Mouse (Mus musculus): Measurements from ENCODE around the gene Cbx8. TPM values are rescaled to one million over a fixed set of nuclear protein-coding genes. Genes with fewer than 3 reads are reported as not detected.

Cbx8 gene
- polyA plus RNA-seq, 1 experiment from 2014 or later, result 3.1 TPM

GRCm38 (mm10) chr11:119052661-119053256 is 12.0 kb upstream of the Cbx8 start:
- H3K27ac ChIP-seq (ENCODE audit: low read length), result no peak overlapping the region
- peak; percentile 55 for ATAC-seq (ENCODE audit: low read depth)
- WGBS (ENCODE audit: insufficient replicate concordance), result 2% methylated on average over 13 of the region's 13 CpGs

GRCm38 (mm10) chr11:119051927-119052660 is 11.3 kb upstream of the Cbx8 start:
- peaks cover 100% of the 10 kb centered on the region for H3K27me3 ChIP-seq (ENCODE audit: control insufficient read depth, insufficient read depth, low read depth, low read length)
- ATAC-seq (ENCODE audit: low read depth), result no peak
- H3K4me2 ChIP-seq (ENCODE audit: low read depth, low read length), result no peak overlapping the region
- H3K4me1 ChIP-seq (ENCODE audit: control insufficient read depth, low read depth, low read length), result peaks cover 8% of the 10 kb centered on the region
- H3K36me3 ChIP-seq (ENCODE audit: control insufficient read depth, insufficient read depth), result no peaks in the 10 kb centered on the region
- 4% methylated on average over 15 of the region's 15 CpGs for WGBS (ENCODE audit: insufficient replicate concordance)
- H3K9me3 ChIP-seq (replicated peaks; ENCODE audit: control insufficient read depth, low read length), result no peaks in the 10 kb centered on the region
- no peak overlapping the region for H3K9ac ChIP-seq (ENCODE audit: low read depth, low read length)
- no peak overlapping the region for H3K27ac ChIP-seq (ENCODE audit: low read length)
- H3K4me3 ChIP-seq (ENCODE audit: low read depth, low read length), result no peak overlapping the region

More at GRCm38 (mm10) chr11:119052661-119053256, 12.0 kb upstream of the Cbx8 start:
- H3K4me2 ChIP-seq (ENCODE audit: low read depth, low read length), result peak overlapping the region; percentile 55
- peak overlapping the region; percentile 33 for H3K4me3 ChIP-seq (ENCODE audit: low read depth, low read length)
- H3K36me3 ChIP-seq (ENCODE audit: control insufficient read depth, insufficient read depth), result no peaks in the 10 kb centered on the region
- H3K4me1 ChIP-seq (ENCODE audit: control insufficient read depth, low read depth, low read length), result peaks cover 13% of the 10 kb centered on the region
- H3K27me3 ChIP-seq (ENCODE audit: control insufficient read depth, insufficient read depth, low read depth, low read length), result peaks cover 100% of the 10 kb centered on the region
- H3K9ac ChIP-seq (ENCODE audit: low read depth, low read length), result no peak overlapping the region
- H3K9me3 ChIP-seq (replicated peaks; ENCODE audit: control insufficient read depth, low read length), result no peaks in the 10 kb centered on the region

GRCm38 (mm10) chr11:119051426-119051825 is 10.7 kb upstream of the Cbx8 start:
- no peak overlapping the region for H3K9ac ChIP-seq (ENCODE audit: low read depth, low read length)
- no peaks in the 10 kb centered on the region for H3K36me3 ChIP-seq (ENCODE audit: control insufficient read depth, insufficient read depth)
- H3K27ac ChIP-seq (ENCODE audit: low read length), result no peak overlapping the region
- ATAC-seq (ENCODE audit: low read depth), result no peak
- H3K4me3 ChIP-seq (ENCODE audit: low read depth, low read length), result no peak overlapping the region
- peaks cover 100% of the 10 kb centered on the region for H3K27me3 ChIP-seq (ENCODE audit: control insufficient read depth, insufficient read depth, low read depth, low read length)
- H3K4me1 ChIP-seq (ENCODE audit: control insufficient read depth, low read depth, low read length), result peaks cover 14% of the 10 kb centered on the region
- H3K9me3 ChIP-seq (replicated peaks; ENCODE audit: control insufficient read depth, low read length), result no peaks in the 10 kb centered on the region
- H3K4me2 ChIP-seq (ENCODE audit: low read depth, low read length), result no peak overlapping the region

DNA sequence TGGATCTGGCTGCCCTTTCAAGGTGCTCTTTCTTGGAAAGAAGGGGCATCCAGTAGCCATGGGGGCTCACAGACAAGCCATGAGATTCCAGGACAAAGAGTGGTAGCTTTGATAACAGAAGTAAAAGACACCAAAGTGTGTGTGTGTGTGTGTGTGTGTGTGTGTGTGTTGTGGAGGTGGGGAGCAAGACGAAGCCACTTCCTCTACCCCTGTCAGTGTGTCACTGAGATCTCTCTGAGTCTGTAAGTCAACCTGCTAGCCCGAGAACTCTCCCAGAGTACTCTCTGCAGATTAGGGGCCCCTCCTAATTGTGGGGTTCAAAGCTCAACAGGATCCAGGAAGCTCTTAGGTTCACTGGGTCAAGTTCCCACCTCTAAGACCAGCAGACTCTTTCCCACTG is 9.6 kb upstream of the Cbx8 start:
- Histone ChIP-seq H3K36me3 (ENCODE audit: control insufficient read depth, insufficient read depth) (no peaks in the 10 kb centered on the region), H3K4me2 (ENCODE audit: low read depth, low read length) (no peak overlapping the region), H3K9ac (ENCODE audit: low read depth, low read length) (no peak overlapping the region), H3K4me1 (ENCODE audit: control insufficient read depth, low read depth, low read length) (peaks cover 16% of the 10 kb centered on the region), H3K4me3 (ENCODE audit: low read depth, low read length) (no peak overlapping the region), H3K27ac (ENCODE audit: low read length) (no peak overlapping the region), H3K27me3 (ENCODE audit: control insufficient read depth, insufficient read depth, low read depth, low read length) (peaks cover 100% of the 10 kb centered on the region), H3K9me3 (replicated peaks; ENCODE audit: control insufficient read depth, low read length) (no peaks in the 10 kb centered on the region)
- WGBS (ENCODE audit: insufficient replicate concordance), result 9% methylated on average over 2 of the region's 2 CpGs
- ATAC-seq (ENCODE audit: low read depth), result no peak

GRCm38 (mm10) chr11:119048133-119048510 is 7.4 kb upstream of the Cbx8 start:
- H3K9me3 ChIP-seq (replicated peaks; ENCODE audit: control insufficient read depth, low read length), result no peaks in the 10 kb centered on the region
- no peak overlapping the region for H3K9ac ChIP-seq (ENCODE audit: low read depth, low read length)
- H3K36me3 ChIP-seq (ENCODE audit: control insufficient read depth, insufficient read depth), result no peaks in the 10 kb centered on the region
- ATAC-seq (ENCODE audit: low read depth), result no peak
- H3K4me3 ChIP-seq (ENCODE audit: low read depth, low read length), result no peak overlapping the region
- H3K27me3 ChIP-seq (ENCODE audit: control insufficient read depth, insufficient read depth, low read depth, low read length), result peaks cover 100% of the 10 kb centered on the region
- H3K27ac ChIP-seq (ENCODE audit: low read length), result no peak overlapping the region
- no peak overlapping the region for H3K4me2 ChIP-seq (ENCODE audit: low read depth, low read length)
- H3K4me1 ChIP-seq (ENCODE audit: control insufficient read depth, low read depth, low read length), result peaks cover 19% of the 10 kb centered on the region
- 1% methylated on average over 13 of the region's 13 CpGs for WGBS (ENCODE audit: insufficient replicate concordance)

GRCm38 (mm10) chr11:119047261-119048132 is 6.7 kb upstream of the Cbx8 start:
- Histone ChIP-seq H3K4me2 (ENCODE audit: low read depth, low read length) (no peak overlapping the region), H3K27ac (ENCODE audit: low read length) (no peak overlapping the region), H3K27me3 (ENCODE audit: control insufficient read depth, insufficient read depth, low read depth, low read length) (peaks cover 100% of the 10 kb centered on the region), H3K36me3 (ENCODE audit: control insufficient read depth, insufficient read depth) (no peaks in the 10 kb centered on the region), H3K9me3 (replicated peaks; ENCODE audit: control insufficient read depth, low read length) (no peaks in the 10 kb centered on the region), H3K4me3 (ENCODE audit: low read depth, low read length) (no peak overlapping the region; the same call in 1 of the 2 replicates), H3K9ac (ENCODE audit: low read depth, low read length) (no peak overlapping the region), H3K4me1 (ENCODE audit: control insufficient read depth, low read depth, low read length) (peaks cover 15% of the 10 kb centered on the region)
- no peak for ATAC-seq (ENCODE audit: low read depth)
- 2% methylated on average over 43 of the region's 43 CpGs for WGBS (ENCODE audit: insufficient replicate concordance)

DNA sequence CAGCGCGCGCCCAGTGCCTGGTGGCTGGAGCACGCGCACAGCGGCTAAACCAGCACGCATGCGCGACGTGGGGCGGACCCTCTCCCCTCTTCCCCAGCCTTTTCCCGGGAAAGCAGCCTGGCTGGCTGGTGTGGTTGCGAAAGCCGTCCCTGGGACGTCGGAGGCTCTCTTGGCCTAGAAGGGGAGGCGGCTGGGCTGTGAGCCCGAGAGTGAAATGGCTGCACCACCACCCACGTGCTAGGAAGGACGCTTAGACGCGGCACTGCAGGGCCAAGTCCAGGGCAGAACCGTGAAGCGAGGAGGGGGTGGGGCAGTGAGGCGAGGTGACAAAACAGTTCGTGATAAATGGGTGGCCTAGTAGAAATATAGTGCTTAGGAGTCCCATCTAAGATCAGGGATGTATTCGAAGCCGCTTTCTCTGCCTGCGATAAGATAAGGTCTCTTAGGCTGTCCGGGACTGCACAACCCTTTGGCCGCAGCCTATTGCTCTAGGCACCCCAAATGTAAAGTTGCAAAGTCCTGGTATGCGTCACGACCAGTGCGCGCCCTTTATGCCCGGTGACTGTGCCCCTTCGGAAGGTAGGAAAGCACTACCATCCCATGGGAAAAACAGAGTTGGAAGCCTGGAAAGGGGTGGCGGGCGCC is 6.0 kb upstream of the Cbx8 start:
- peak; percentile 72 for ATAC-seq (ENCODE audit: low read depth)
- WGBS (ENCODE audit: insufficient replicate concordance), result 3% methylated on average over 39 of the region's 39 CpGs
- H3K4me1 ChIP-seq (ENCODE audit: control insufficient read depth, low read depth, low read length), result peaks cover 17% of the 10 kb centered on the region
- no peaks in the 10 kb centered on the region for H3K36me3 ChIP-seq (ENCODE audit: control insufficient read depth, insufficient read depth)
- H3K27ac ChIP-seq (ENCODE audit: low read length), result no peak overlapping the region
- no peak overlapping the region for H3K9ac ChIP-seq (ENCODE audit: low read depth, low read length)
- peaks cover 100% of the 10 kb centered on the region for H3K27me3 ChIP-seq (ENCODE audit: control insufficient read depth, insufficient read depth, low read depth, low read length)
- H3K4me3 ChIP-seq (ENCODE audit: low read depth, low read length), result no peak overlapping the region; the same call in 1 of the 2 replicates
- no peak overlapping the region for H3K4me2 ChIP-seq (ENCODE audit: low read depth, low read length)
- no peaks in the 10 kb centered on the region for H3K9me3 ChIP-seq (replicated peaks; ENCODE audit: control insufficient read depth, low read length)

DNA sequence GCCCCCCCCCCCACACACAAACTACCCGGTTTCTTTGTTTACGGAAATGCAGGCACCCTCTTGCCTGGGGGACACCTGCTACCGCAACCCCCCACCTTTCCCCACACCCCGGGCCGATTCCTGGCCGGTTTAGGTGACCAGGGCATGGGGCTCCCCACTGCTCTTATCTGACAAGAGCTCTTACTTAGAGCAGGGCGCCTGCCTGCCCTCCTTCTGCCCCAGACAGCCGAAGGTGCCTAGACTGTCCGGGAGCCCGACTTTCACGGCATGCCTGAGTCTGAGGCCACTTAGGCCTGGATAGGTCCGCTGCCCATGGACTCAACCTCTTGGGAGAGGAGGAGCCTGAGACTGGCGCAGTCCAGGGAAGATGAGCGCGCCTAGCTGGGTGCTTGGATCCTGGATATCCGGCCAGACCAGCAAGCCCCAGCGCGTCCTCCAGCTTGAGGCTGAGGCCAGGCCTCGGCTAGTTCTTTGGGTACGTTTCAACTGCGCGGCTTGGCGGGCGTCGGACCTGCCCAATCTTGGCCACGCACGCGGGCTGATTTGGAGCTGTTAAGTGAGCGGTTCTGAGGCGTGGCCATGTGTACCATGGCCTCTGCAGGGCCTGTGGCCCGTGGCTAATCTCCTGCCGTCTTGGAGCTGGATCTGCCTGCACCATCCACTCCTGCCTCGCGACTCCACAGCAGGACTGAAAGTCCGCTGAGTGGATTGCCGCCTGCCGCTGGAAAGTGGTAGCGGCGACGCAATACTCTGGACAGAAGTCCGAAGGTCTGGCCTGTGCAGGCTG is 4.0 kb upstream of the Cbx8 start:
- Histone ChIP-seq H3K9ac (ENCODE audit: low read depth, low read length) (no peak overlapping the region), H3K4me2 (ENCODE audit: low read depth, low read length) (peak overlapping the region; percentile 22; the same call in 1 of the 2 replicates), H3K4me3 (ENCODE audit: low read depth, low read length) (no peak overlapping the region), H3K27ac (ENCODE audit: low read length) (no peak overlapping the region), H3K27me3 (ENCODE audit: control insufficient read depth, insufficient read depth, low read depth, low read length) (peaks cover 98% of the 10 kb centered on the region), H3K4me1 (ENCODE audit: control insufficient read depth, low read depth, low read length) (peaks cover 27% of the 10 kb centered on the region), H3K36me3 (ENCODE audit: control insufficient read depth, insufficient read depth) (no peaks in the 10 kb centered on the region), H3K9me3 (replicated peaks; ENCODE audit: control insufficient read depth, low read length) (no peaks in the 10 kb centered on the region)
- no peak for ATAC-seq (ENCODE audit: low read depth)
- WGBS (ENCODE audit: insufficient replicate concordance), result 3% methylated on average over 41 of the region's 41 CpGs
